Mouse (Mus musculus): ENCODE measurements around the gene Sema3c.

DNA sequence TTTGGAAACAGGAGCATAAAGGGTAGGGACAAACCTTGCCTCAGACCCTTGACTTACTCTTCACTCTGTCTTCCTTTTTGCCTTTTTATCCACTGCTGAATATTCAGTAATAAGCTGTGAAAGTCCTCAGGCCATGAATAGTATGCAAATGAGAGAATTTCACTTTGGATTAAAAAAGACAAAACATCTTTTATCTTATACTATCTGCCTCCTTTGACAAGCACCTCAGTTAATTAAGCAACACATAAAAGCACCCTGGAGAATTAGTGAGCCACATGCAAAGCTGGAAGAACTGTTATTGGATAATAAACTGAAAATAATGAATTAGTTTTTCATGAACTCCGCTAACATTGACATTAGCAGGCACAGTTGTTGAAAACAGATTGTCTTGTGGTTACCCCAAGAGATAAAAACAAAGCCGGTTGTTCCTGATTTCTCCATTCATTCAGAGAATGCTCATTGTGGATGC lies 8.0 kb downstream of the Sema3c start:
- TF ChIP-seq MYOG (IDR thresholded peaks at IDR 0.05; ENCODE audit: control insufficient read depth, extremely low read depth, insufficient read length) (no peak), CTCF (IDR thresholded peaks at IDR 0.05; ENCODE audit: control insufficient read depth, insufficient read depth, insufficient read length) (no peak)
